Mouse (Mus musculus): ENCODE measurements around the gene Trmt13. TPM values are rescaled to one million over a fixed set of nuclear protein-coding genes. Genes with fewer than 3 reads are reported as not detected.
"Not testable (repeated sequence)": the region's sequence is repeated elsewhere in the genome, so short reads cannot be mapped to it uniquely, and the experiment has no call there.

The Trmt13 gene
- polyA plus RNA-seq, 1 experiment from 2014 or later = 15.0 TPM

GRCm38 (mm10) chr3:116658928-116659565 is 44.7 kb upstream of the Trmt13 start:
- DNase-seq (ENCODE audit: low spot score) (no peak), ATAC-seq (no peak)
- Histone ChIP-seq H3K4me1 (ENCODE audit: insufficient read depth, low read depth, low read length) (peaks cover 12% of the 10 kb centered on the region; the same call in 1 of the 2 replicates), H3K4me2 (replicated peaks; ENCODE audit: low read depth, low read length) (no peak overlapping the region), H3K9ac (replicated peaks; ENCODE audit: low read depth) (no peak overlapping the region), H3K27me3 (replicated peaks; ENCODE audit: insufficient read depth, low read length) (no peaks in the 10 kb centered on the region), H3K27ac (ENCODE audit: low read length) (no peak overlapping the region), H3K4me3 (ENCODE audit: low read depth, low read length) (no peak overlapping the region), H3K9me3 (ENCODE audit: low read length) (no peaks in the 10 kb centered on the region), H3K36me3 (ENCODE audit: insufficient read depth, low read length) (no peaks in the 10 kb centered on the region)
- WGBS = 75% methylated on average over 15 of the region's 15 CpGs
- TF ChIP-seq CTCF (IDR thresholded peaks at IDR 0.05) = no peak
- TF ChIP-seq EP300 (IDR thresholded peaks at IDR 0.05) = no peak

GRCm38 (mm10) chr3:116656184-116656965 is 42.0 kb upstream of the Trmt13 start:
- WGBS = 58% methylated on average over 7 of the region's 7 CpGs
- Histone ChIP-seq H3K4me3 (ENCODE audit: low read depth, low read length) (no peak overlapping the region), H3K9me3 (ENCODE audit: low read length) (no peaks in the 10 kb centered on the region), H3K27me3 (replicated peaks; ENCODE audit: insufficient read depth, low read length) (no peaks in the 10 kb centered on the region), H3K4me1 (ENCODE audit: insufficient read depth, low read depth, low read length) (peaks cover 14% of the 10 kb centered on the region; the same call in 1 of the 2 replicates), H3K9ac (replicated peaks; ENCODE audit: low read depth) (no peak overlapping the region), H3K27ac (ENCODE audit: low read length) (no peak overlapping the region), H3K36me3 (ENCODE audit: insufficient read depth, low read length) (no peaks in the 10 kb centered on the region), H3K4me2 (replicated peaks; ENCODE audit: low read depth, low read length) (no peak overlapping the region)
- TF ChIP-seq EP300 (IDR thresholded peaks at IDR 0.05) (no peak), CTCF (IDR thresholded peaks at IDR 0.05) (no peak)
- ATAC-seq (no peak), DNase-seq (ENCODE audit: low spot score) (peak; percentile 31)

- H3K27ac ChIP-seq (ENCODE audit: low read length); H3K4me3 ChIP-seq (ENCODE audit: low read depth, low read length); H3K27me3 ChIP-seq (replicated peaks; ENCODE audit: insufficient read depth, low read length); H3K9ac ChIP-seq (replicated peaks; ENCODE audit: low read depth); H3K4me2 ChIP-seq (replicated peaks; ENCODE audit: low read depth, low read length); H3K36me3 ChIP-seq (ENCODE audit: insufficient read depth, low read length); ATAC-seq; DNase-seq (ENCODE audit: low spot score); H3K9me3 ChIP-seq (ENCODE audit: low read length): not testable (repeated sequence)
- H3K4me1 ChIP-seq (ENCODE audit: insufficient read depth, low read depth, low read length) = peaks cover 14% of the 10 kb centered on the region; the same call in 1 of the 2 replicates
- 91% methylated on average over 11 of the region's 11 CpGs for WGBS
Observed at GRCm38 (mm10) chr3:116654051-116654450, 39.7 kb upstream of the Trmt13 start.

- Histone ChIP-seq H3K4me1 (ENCODE audit: insufficient read depth, low read depth, low read length) (peaks cover 14% of the 10 kb centered on the region; the same call in 1 of the 2 replicates), H3K4me3 (ENCODE audit: low read depth, low read length) (no peak overlapping the region), H3K36me3 (ENCODE audit: insufficient read depth, low read length) (no peaks in the 10 kb centered on the region), H3K27ac (ENCODE audit: low read length) (no peak overlapping the region), H3K27me3 (replicated peaks; ENCODE audit: insufficient read depth, low read length) (no peaks in the 10 kb centered on the region), H3K9ac (replicated peaks; ENCODE audit: low read depth) (no peak overlapping the region), H3K4me2 (replicated peaks; ENCODE audit: low read depth, low read length) (no peak overlapping the region), H3K9me3 (ENCODE audit: low read length) (no peaks in the 10 kb centered on the region)
- DNase-seq (ENCODE audit: low spot score) = no peak
- ATAC-seq = no peak
- 59% methylated on average over 5 of the region's 5 CpGs for WGBS
- no peak for TF ChIP-seq CTCF (IDR thresholded peaks at IDR 0.05)
- TF ChIP-seq EP300 (IDR thresholded peaks at IDR 0.05) = no peak
Observed at GRCm38 (mm10) chr3:116653278-116653945, 39.0 kb upstream of the Trmt13 start.

GRCm38 (mm10) chr3:116652033-116652446 is 37.7 kb upstream of the Trmt13 start:
- no peak for DNase-seq (ENCODE audit: low spot score)
- Histone ChIP-seq H3K9ac (replicated peaks; ENCODE audit: low read depth) (no peak overlapping the region), H3K4me1 (ENCODE audit: insufficient read depth, low read depth, low read length) (peaks cover 13% of the 10 kb centered on the region; the same call in 1 of the 2 replicates), H3K9me3 (ENCODE audit: low read length) (no peaks in the 10 kb centered on the region), H3K27ac (ENCODE audit: low read length) (no peak overlapping the region), H3K4me3 (ENCODE audit: low read depth, low read length) (no peak overlapping the region), H3K27me3 (replicated peaks; ENCODE audit: insufficient read depth, low read length) (no peaks in the 10 kb centered on the region), H3K36me3 (ENCODE audit: insufficient read depth, low read length) (no peaks in the 10 kb centered on the region), H3K4me2 (replicated peaks; ENCODE audit: low read depth, low read length) (no peak overlapping the region)
- whole genome bisulfite sequencing = 39% methylated on average over 3 of the region's 3 CpGs
- ATAC-seq = no peak
- TF ChIP-seq CTCF (IDR thresholded peaks at IDR 0.05) = no peak

- Histone ChIP-seq H3K9me3 (ENCODE audit: low read length) (no peaks in the 10 kb centered on the region), H3K9ac (replicated peaks; ENCODE audit: low read depth) (no peak overlapping the region), H3K4me3 (ENCODE audit: low read depth, low read length) (no peak overlapping the region), H3K27me3 (replicated peaks; ENCODE audit: insufficient read depth, low read length) (no peaks in the 10 kb centered on the region), H3K27ac (ENCODE audit: low read length) (no peak overlapping the region), H3K4me1 (ENCODE audit: insufficient read depth, low read depth, low read length) (peaks cover 7% of the 10 kb centered on the region; the same call in 1 of the 2 replicates), H3K4me2 (replicated peaks; ENCODE audit: low read depth, low read length) (no peak overlapping the region), H3K36me3 (ENCODE audit: insufficient read depth, low read length) (peaks cover 6% of the 10 kb centered on the region; the same call in 1 of the 2 replicates)
- ATAC-seq (no peak), DNase-seq (ENCODE audit: low spot score) (no peak)
- TF ChIP-seq EP300 (IDR thresholded peaks at IDR 0.05) (no peak), CTCF (IDR thresholded peaks at IDR 0.05) (no peak)
- 95% methylated on average over 9 of the region's 9 CpGs for WGBS
Observed at GRCm38 (mm10) chr3:116650698-116651097, 36.3 kb upstream of the Trmt13 start.

Measured in lung, postnatal 0 days (tissue).